Mouse (Mus musculus) neural tube, embryonic 11.5 days (tissue): Measurements from ENCODE around the gene Prkca. TPM values are rescaled to one million over a fixed set of nuclear protein-coding genes. Genes with fewer than 3 reads are reported as not detected.

Source experiments
- ATAC-seq: fragments of 200-750 bp; cut with Nextera tagmentation; 2 replicates; pipeline ENCODE4 v1.8.0; 2017; ENCODE audit warnings: moderate number of reproducible peaks, mild to moderate bottlenecking, moderate TSS enrichment, moderate library complexity; ENCODE audit not compliant: insufficient read depth, low FRiP score, low TSS enrichment
- DNase-seq: peaks from one replicate; pipeline ENCODE4 v3.0.0-alpha.2; 2015; ENCODE audit warnings: low spot score
- H3K27ac ChIP-seq: fragments of 300-500 bp; sonication (generic); 2 replicates; pipeline ENCODE4 v1.5.1; 2014; ENCODE audit warnings: low read depth, mild to moderate bottlenecking, low read length
- H3K27me3 ChIP-seq: fragments of 300-500 bp; sonication (generic); 2 replicates; pipeline ENCODE4 v1.6.1; 2014; ENCODE audit warnings: mild to moderate bottlenecking, low read length, mixed read lengths; ENCODE audit not compliant: control insufficient read depth, insufficient read depth
- H3K36me3 ChIP-seq: fragments of 300-500 bp; sonication (generic); 2 replicates; pipeline ENCODE4 v1.6.1; 2014; ENCODE audit warnings: mild to moderate bottlenecking, low read length, moderate library complexity, mixed read lengths; ENCODE audit not compliant: control insufficient read depth, insufficient read depth
- H3K4me1 ChIP-seq: fragments of 300-500 bp; sonication (generic); 2 replicates; pipeline ENCODE4 v1.6.1; 2014; ENCODE audit warnings: low read length, mixed read lengths; ENCODE audit not compliant: control insufficient read depth, insufficient read depth
- H3K4me2 ChIP-seq: fragments of 300-500 bp; sonication (generic); 2 replicates; pipeline ENCODE4 v1.6.1; 2014; ENCODE audit warnings: low read depth, mild to moderate bottlenecking, moderate library complexity
- H3K4me3 ChIP-seq: fragments of 300-500 bp; sonication (generic); 2 replicates; pipeline ENCODE4 v1.5.1; 2014; ENCODE audit warnings: low read depth, low read length
- H3K9ac ChIP-seq: fragments of 300-500 bp; sonication (generic); 2 replicates; pipeline ENCODE4 v1.6.1; 2014; ENCODE audit warnings: mild to moderate bottlenecking, low read length
- H3K9me3 ChIP-seq: fragments of 300-500 bp; sonication (generic); 2 replicates; pipeline ENCODE4 v1.6.1; 2016; ENCODE audit warnings: low read length; ENCODE audit not compliant: control insufficient read depth
- WGBS: fragments of 180-500 bp; shearing (Covaris S2); extraction: QIAGEN DNeasy Blood & Tissue Kit; methylation state at CpG from one replicate; pipeline ENCODE4 v1.1.7; 2014; 5-methylcytosine and 5-hydroxymethylcytosine counted together
- polyA plus RNA-seq: library from polyadenylated mRNA; unstranded; fragments of >200 nt; fragmentation: Nextera tagmentation; extraction: Ambion mirVana; gene quantifications from 2 replicates; pipeline ENCODE4 v1.2.1, GENCODE M21; 2014

Gene Prkca
- polyA plus RNA-seq: 7.7 and 9.1 TPM in 2 replicates

GRCm38 (mm10) chr11:108343789-108344462 lies at the start of gene Prkca:
Gene Prkca, minus strand, starts transcription at chr11:108343928.
- Histone ChIP-seq H3K9ac (peak within 1 kb of the TSS; percentile 75), H3K4me3 (peak within 1 kb of the TSS; percentile 76), H3K9me3 (no peaks in the 10 kb centered on the region), H3K27ac (peak within 1 kb of the TSS; percentile 64), H3K36me3 (no peaks in the 10 kb centered on the region), H3K27me3 (peaks cover 8% of the 10 kb centered on the region; the same call in 1 of the 2 replicates), H3K4me1 (peaks cover 7% of the 10 kb centered on the region), H3K4me2 (peak within 1 kb of the TSS; percentile 100)
- under 1% methylated on average over 54 of the region's 63 CpGs for WGBS
- ATAC-seq: peak; percentile 93
- DNase-seq: peak; percentile 98

DNA sequence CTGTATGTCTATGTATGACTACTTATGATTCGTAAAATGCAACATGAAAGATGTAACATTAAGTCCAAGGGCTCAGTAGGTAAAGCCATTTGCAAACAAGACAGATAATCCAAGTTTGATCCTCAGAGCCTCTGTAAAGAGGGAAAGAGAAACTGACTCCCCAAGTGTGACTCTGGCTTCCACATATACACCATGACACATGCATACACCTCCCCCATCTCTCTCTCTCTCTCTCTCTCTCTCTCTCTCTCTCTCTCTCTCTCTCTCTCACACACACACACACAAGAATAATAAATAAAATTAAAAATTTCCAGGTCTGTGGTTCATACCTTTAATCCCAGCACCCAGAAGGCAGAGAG lies 41.9 kb upstream of the Prkca start:
- Histone ChIP-seq H3K4me2 (no peak overlapping the region), H3K9ac (no peak overlapping the region), H3K27ac (no peak overlapping the region), H3K4me1 (0 out of 2 replicates have a peak, but pooled peaks cover 2% of the 10 kb centered on the region), H3K4me3 (no peak overlapping the region), H3K36me3 (no peaks in the 10 kb centered on the region), H3K27me3 (no peaks in the 10 kb centered on the region), H3K9me3 (no peaks in the 10 kb centered on the region)
- no peak for DNase-seq
- ATAC-seq: no peak
- 98% methylated on average over 1 of the region's 1 CpGs for WGBS

- no peaks in the 10 kb centered on the region for H3K27me3 ChIP-seq
- H3K9ac ChIP-seq: no peak overlapping the region
- 66% methylated on average over 4 of the region's 4 CpGs for WGBS
- H3K4me2 ChIP-seq: no peak overlapping the region
- H3K27ac ChIP-seq: no peak overlapping the region
- DNase-seq (no peak), ATAC-seq (no peak)
- H3K36me3 ChIP-seq: no peaks in the 10 kb centered on the region
- H3K9me3 ChIP-seq: no peaks in the 10 kb centered on the region
- 0 out of 2 replicates have a peak, but pooled peaks cover 2% of the 10 kb centered on the region for H3K4me1 ChIP-seq
- no peak overlapping the region for H3K4me3 ChIP-seq
Measured at GRCm38 (mm10) chr11:108384920-108385665, 41.4 kb upstream of the Prkca start.

- H3K4me2 ChIP-seq: no peak overlapping the region
- H3K27me3 ChIP-seq: no peaks in the 10 kb centered on the region
- DNase-seq (no peak), ATAC-seq (no peak)
- no peak overlapping the region for H3K27ac ChIP-seq
- 0 out of 2 replicates have a peak, but pooled peaks cover 2% of the 10 kb centered on the region for H3K4me1 ChIP-seq
- H3K4me3 ChIP-seq: no peak overlapping the region
- 80% methylated on average over 3 of the region's 3 CpGs for WGBS
- H3K9me3 ChIP-seq: no peaks in the 10 kb centered on the region
- no peak overlapping the region for H3K9ac ChIP-seq
- H3K36me3 ChIP-seq: no peaks in the 10 kb centered on the region
Measured at GRCm38 (mm10) chr11:108382664-108383063, 38.9 kb upstream of the Prkca start.

DNA sequence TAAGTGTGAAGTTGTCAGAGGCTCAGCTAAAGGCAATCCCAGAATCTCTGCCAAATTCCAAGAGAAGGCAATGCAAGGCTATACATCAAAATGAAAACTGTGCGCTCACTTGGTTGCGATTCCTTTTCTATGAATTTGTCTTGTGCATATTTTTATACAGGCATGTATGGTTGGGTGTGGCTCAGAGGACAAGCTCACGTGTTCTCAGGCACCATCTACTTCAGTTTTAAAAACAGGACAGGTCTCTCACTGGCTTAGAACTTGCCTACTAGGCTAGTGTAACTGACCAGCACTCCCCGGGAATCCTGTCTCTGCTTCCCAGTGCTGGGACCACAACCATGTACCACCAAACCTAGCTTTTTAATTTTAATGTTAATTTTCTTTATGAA lies 34.6 kb upstream of the Prkca start:
- H3K36me3 ChIP-seq: no peaks in the 10 kb centered on the region
- no peak overlapping the region for H3K4me2 ChIP-seq
- ATAC-seq (no peak), DNase-seq (no peak)
- no peaks in the 10 kb centered on the region for H3K9me3 ChIP-seq
- H3K4me1 ChIP-seq: no peaks in the 10 kb centered on the region
- no peak overlapping the region for H3K9ac ChIP-seq
- no peak overlapping the region for H3K27ac ChIP-seq
- H3K27me3 ChIP-seq: no peaks in the 10 kb centered on the region
- WGBS: 84% methylated on average over 4 of the region's 4 CpGs
- no peak overlapping the region for H3K4me3 ChIP-seq

DNA sequence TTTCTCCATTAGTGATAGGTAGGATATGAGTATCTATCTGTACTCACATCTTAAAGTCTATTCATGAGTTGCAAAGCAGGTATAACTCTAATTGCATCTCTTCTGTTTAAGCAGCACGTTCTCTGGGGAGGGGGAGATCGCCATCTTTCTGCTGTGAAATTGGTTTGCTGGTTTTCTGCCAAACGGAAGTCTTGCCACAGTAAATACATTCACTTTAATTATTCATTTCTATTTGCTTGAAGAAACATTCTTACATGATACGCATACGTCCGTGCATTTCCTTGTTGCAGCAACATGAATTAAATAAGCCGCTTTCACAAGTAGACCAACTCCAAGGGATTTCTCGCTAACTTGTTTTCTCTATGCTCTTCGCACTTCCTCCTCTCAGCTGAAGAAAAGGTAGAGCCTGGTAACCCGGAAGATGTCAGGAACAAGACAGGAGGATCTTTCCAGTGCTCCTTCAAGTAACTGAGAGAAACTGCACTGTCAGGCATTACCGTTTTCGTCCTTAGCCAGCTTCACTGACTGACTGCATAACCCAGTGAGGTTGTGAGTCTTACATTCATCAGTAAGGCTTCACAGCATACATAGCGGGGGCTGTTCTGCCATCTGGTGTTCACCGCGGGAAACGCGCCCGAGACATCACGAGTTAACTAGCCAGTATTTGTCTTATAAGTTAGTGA lies 34.1 kb upstream of the Prkca start:
- peak; percentile 86 for DNase-seq
- no peak overlapping the region for H3K27ac ChIP-seq
- peak; percentile 38; the same call in 1 of the 2 replicates for ATAC-seq

GRCm38 (mm10) chr11:108376815-108377214 lies 33.1 kb upstream of the Prkca start:
- 89% methylated on average over 7 of the region's 7 CpGs for WGBS
- Histone ChIP-seq H3K36me3 (no peaks in the 10 kb centered on the region), H3K27me3 (no peaks in the 10 kb centered on the region), H3K4me2 (no peak overlapping the region), H3K9me3 (no peaks in the 10 kb centered on the region), H3K4me1 (no peaks in the 10 kb centered on the region), H3K4me3 (no peak overlapping the region), H3K9ac (no peak overlapping the region), H3K27ac (no peak overlapping the region)
- DNase-seq: no peak
- no peak for ATAC-seq

More for the DNA sequence above, 34.1 kb upstream of the Prkca start:
- Histone ChIP-seq H3K36me3 (no peaks in the 10 kb centered on the region), H3K9me3 (no peaks in the 10 kb centered on the region), H3K4me3 (no peak overlapping the region), H3K4me2 (no peak overlapping the region), H3K4me1 (no peaks in the 10 kb centered on the region), H3K9ac (no peak overlapping the region), H3K27me3 (no peaks in the 10 kb centered on the region)
- 46% methylated on average over 19 of the region's 19 CpGs for WGBS

- Histone ChIP-seq H3K9me3 (no peaks in the 10 kb centered on the region), H3K4me2 (no peak overlapping the region), H3K27me3 (no peaks in the 10 kb centered on the region), H3K4me3 (no peak overlapping the region), H3K9ac (no peak overlapping the region), H3K36me3 (no peaks in the 10 kb centered on the region), H3K4me1 (no peaks in the 10 kb centered on the region), H3K27ac (no peak overlapping the region)
- 83% methylated on average over 1 of the region's 1 CpGs for WGBS
- ATAC-seq (no peak), DNase-seq (no peak)
Measured at GRCm38 (mm10) chr11:108367046-108367445, 23.3 kb upstream of the Prkca start.
